Mouse (Mus musculus) 3134 (cell line): ENCODE measurements around the gene Vmn2r16.

Source experiments
- DNase-seq: peaks from one replicate; pipeline ENCODE4 v3.0.0-alpha.2; 2011; ENCODE audit warnings: low spot score; ENCODE audit not compliant: insufficient read length; ENCODE audit errors: extremely low read depth

Vmn2r16 gene

DNA sequence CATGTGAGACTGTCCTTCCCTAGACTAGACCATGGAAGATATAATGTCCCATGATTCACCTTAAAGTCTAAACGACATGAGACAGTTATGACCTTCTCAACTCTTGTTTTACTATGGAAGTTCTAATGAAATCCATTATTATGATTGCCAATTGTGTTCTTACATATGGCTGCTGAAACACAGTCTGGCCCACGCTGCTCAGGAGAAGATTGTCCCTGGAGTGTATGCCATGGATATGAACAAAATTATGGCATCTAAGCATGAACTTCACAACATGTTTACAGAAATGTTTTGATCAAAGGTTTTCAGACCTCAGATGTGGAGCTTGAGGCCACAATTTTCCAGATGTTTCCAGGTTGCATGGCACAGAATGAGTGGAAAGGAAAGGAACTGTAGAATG lies at the start of gene Vmn2r16:
TSS of gene Vmn2r16 (plus strand) at position 301 of the 400 bp plus-strand sequence.
- DNase-seq, result no peak

DNA sequence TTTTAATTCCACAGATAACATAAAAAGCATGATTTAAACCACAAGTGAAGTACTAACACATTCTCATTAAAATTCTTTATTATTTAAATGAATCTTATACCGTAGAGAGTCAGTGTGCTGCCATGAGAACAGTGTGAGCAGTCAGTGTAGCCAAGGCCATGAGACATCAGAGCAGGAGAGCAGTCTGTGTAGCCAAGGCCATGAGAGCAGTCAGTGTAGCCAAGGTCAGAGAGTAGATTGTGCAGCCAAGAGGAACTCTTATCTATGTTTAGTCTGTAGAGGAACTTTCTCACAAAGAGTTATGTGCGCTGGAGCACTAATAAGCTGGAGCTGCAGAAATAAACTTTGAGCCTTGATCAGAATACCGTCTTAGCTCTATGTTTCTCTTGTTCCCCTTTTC lies 35.3 kb upstream of the Vmn2r16 start:
- DNase-seq, result no peak

- no peak for DNase-seq
Observed at GRCm38 (mm10) chr5:109297544-109297943, 32.4 kb upstream of the Vmn2r16 start, which contains the start of gene Vmn2r15. Gene Vmn2r15, minus strand, starts transcription at chr5:109297644.

- DNase-seq, result no peak
Observed at GRCm38 (mm10) chr5:109419388-109419787, 89.4 kb downstream of the Vmn2r16 start, which contains the start of gene Vmn2r17. Gene Vmn2r17, plus strand, starts transcription at chr5:109419688.
